Mouse (Mus musculus) heart, postnatal 25 days (tissue): ENCODE results near the gene Nup107. TPM values are rescaled to one million over a fixed set of nuclear protein-coding genes. Genes with fewer than 3 reads are reported as not detected.
"Not testable (repeated sequence)": the region's sequence is repeated elsewhere in the genome, so short reads cannot be mapped to it uniquely, and the experiment has no call there.

Experiments used
- DNase-seq: peaks from one replicate; pipeline ENCODE4 v3.0.0; 2022; ENCODE audit warnings: low spot score
- intact Hi-C: fragments of 180-260 bp; cut with DNase I; formaldehyde crosslinking; loops from one replicate; pipeline ENCODE4 v1.15.1; 2025
- total RNA-seq, 2 experiments: library from RNA; stranded (reverse); gene quantifications; 2 replicates each; pipeline ENCODE4 v1.2.3; 2021

Nup107 gene
- total RNA-seq, 2 experiments from 2014 or later, result 7.3 to 8.6 TPM

DNA sequence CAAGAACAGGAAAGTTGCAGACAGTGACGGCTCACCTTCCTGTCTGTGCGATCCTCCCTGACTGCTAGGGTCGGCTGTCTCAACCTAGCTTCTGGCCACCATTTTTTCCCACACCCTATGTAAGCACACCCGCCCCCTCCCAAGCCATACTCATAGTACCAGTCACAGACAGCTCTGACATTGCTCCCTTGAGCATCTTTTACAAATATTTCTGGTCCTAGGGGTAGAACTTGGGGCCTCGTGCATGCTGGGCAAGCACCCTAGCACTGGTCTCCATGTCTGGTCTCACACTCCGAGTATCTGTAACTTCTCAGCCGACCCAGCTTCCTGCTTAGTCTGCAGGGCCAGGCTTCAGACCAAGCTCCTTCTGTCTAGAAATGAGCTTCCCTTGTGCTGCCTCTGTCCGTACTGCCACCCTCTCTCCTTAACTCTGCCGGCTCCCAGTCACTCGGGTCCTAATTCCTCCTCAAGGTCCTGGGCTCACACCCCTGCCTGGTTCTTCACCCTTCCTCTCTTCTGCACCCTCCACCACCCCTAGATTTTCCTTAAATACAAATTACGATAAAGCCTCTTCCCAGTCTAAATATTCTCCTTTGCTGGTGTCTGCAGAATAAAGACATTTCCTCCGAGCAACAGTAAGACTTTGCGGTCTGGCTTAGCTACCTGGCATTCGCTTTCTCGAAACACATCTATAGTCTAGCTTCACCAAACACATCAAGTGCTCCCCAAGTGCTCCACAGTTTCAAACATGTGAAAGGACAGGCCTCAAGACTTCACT lies 50.6 kb downstream of the Nup107 start:
- DNase-seq, result no peak
- intact Hi-C loops, result no loop called here

DNA sequence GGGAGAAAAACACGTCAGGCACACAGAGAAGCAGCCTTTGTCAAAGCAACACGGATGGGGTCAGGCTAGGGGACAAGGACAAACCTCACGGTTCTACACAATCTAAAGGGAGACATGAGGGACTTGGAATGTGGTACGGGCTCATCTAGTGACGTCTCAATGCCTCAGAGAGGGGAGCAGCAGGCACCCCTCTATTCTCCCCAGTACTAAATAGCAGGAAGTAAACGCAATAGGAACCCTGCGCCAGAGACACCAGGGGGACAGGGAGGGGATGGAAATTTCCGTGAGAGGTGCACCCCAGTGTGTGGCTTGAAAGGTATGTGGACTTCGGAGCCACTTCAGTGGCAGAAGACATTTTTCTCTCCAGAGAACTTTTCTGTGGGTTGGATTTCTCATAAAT lies 51.6 kb downstream of the Nup107 start:
- intact Hi-C loops, result no loop called here
- DNase-seq, result no peak

DNA sequence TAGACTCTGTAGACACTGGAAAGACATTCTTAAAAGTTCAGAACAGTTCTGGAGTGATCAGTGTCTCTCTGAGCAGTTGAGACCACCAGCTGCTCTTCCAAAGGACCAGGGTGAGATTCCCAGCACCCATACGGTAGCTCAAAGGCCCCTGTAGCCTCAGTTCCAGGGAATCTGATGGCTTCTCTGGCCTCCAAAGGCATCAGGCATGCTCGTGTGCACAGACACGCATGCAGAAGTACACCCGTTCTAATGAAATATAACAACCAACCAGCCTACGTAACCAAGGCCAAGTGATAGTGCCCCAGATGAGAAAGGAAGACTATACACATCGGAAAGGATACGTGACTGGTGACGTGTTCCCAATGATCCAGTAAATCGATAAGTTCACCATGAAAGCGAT lies 52.3 kb downstream of the Nup107 start:
- intact Hi-C loops, result no loop called here
- DNase-seq, result no peak

DNA sequence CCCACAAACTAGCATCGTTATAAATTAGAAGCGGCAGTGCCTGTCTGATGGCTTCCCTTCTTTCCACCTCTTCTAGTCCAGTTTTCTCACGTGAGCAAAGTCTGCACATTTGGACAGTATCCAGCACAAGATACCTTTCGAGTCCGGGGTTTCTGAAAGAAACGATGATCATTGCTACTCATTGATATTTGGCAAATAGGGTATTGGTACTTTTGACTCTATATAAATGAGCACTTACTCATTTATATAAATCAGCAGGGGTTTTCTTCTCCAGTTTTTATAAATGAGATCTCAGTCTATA lies 52.9 kb downstream of the Nup107 start:
- DNase-seq, result no peak
- intact Hi-C loops, result no loop called here

DNA sequence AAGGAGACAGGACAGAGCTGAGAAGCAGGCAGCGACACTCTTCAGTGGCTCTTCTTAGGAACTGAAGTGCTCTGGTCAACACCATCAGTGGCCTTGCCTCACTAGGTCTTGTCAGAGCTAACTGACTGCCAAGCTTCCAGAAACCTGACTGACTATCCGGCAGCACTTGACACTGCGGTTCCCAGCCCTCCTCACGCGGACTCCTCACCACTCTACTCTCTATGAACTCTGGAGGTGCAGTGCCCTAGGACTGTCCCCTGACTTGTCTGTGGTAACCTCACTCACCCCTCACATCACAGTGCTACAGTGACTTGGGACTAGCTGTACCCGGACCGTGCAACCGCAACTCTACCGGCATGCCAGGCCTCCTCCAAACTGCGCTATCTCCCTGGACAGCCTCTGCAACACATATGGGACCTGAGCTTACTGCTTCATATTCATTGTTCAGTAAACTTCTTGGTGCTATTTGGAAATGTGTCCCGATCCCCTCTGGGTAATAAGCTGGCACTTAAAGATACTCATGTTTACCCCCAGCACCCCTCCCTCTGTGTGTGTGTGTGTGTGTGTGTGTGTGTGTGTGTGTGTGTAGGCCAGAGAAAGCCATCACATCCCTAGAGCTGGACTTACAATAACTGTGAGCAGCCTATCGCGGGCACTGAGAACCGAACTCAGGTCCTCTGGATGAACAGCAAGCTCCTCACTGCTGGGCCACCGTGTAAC lies 53.4 kb downstream of the Nup107 start:
- intact Hi-C loops, result no loop called here

DNA sequence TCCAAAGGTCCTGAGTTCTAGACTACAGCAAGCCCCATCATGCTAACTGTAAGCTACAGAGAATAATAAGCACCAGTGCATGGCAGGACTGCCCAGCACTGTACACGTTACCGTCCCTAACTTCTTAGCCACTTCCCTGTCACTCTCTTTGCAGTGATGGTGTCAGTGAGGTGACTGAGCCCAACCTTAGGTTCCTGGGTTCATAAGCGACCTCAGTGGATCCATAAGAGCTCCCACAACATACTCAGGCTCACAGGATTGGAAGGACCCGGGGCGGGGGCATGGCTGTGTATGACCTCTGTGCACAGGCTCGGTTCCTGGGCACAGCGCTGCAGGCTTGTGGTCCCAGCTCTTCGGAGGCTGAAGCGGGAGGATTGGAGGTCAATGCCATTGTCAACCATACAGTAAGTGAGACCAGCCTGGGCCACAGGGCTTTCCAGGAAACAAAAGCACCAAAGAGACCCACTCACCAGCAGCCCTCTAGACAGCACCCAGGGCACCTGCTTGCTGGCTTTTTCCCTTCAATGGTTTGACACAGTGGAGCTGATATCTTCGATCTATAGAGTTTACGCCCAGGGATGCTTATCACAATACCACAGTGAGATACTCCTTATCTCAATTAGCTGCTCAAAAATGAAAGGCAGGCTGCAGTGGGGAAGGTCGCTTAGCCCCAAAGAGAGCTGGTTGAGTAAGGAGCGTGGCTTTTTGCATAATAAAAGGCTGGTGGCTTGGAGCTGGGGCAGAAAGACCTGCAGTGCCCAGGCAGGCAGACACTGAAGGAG lies 54.2 kb downstream of the Nup107 start:
- intact Hi-C loops, result no loop called here
- no peak for DNase-seq

More for the DNA sequence above, 53.4 kb downstream of the Nup107 start:
- no peak for DNase-seq

DNA sequence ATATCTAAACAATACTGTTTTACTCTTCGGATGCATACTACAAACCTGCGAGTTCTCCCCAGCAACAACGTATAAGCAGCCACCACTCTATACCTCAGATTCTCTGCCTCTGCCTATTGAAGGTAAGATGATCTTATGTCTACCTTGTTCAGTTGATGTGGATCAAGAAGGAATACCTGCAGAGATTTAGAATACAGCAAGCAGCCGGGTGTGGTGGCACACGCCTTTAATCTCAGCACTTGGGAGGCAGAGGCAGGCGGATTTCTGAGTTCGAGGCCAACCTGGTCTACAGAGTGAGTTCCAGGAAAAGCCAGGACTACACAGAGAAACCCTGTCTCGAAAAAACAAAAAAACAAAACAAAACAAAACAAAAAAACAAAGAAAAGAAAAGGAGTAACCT lies 55.0 kb downstream of the Nup107 start:
- intact Hi-C loops, DNase-seq: not testable (repeated sequence)

DNA sequence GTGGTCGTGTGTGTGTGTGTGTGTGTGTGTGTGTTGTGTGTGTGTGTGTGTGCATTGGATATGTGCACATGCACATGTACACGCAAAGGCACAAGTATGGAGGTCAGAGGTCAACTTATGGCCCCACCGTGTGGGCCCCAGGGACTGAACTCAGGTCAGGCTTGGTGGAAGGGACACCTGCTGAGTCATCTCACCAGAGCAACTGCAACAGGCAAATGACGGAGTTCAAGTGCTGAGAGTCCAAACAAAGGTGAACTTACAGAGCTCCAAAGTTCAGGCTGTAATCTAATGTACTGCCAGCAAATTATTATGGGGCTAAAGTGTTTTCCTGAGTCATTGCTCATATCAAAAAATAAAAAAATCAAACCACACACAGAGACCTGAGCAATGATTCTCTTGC lies 55.4 kb downstream of the Nup107 start:
- DNase-seq, result no peak
- intact Hi-C loops, result no loop called here

DNA sequence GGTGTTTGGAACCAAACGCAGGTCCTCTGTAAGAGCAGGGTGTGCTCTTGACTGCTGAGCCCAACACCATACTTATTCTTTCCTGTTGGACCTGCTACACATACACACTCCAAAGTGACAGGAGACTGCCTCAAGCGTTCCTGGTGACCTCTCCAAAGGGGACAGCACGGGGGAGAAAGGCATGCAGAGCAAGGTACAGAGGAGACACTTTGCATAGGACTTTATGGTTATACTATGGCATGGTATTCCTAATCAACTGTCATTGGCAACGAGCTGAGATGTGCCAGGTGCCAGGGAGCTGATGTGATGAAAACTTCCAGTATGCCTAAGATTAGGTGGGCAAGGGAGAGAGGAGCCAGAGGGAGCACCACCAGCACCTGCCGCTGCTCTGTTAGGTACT lies 55.9 kb downstream of the Nup107 start:
- no peak for DNase-seq
- intact Hi-C loops, result no loop called here

DNA sequence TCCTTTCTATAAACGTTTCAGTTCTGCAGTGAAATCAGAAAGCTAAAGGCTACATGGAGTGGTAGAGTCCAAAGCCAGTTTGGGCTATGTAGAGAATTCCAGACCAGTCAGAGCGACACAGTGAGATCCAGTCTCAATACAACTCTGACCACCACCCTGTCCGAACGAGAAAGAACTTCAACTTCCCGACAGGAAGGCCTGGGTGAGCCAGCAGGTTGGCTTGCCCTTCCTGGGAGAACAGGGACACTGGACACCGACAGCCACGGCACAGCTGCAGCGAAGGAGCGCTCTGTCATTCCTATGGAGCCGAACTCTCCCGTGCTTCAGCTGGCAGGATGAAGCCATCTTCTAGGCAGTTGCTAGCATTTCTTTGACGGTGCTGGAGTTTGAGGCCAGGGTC lies 57.1 kb downstream of the Nup107 start:
- intact Hi-C loops, result not testable (repeated sequence)

DNA sequence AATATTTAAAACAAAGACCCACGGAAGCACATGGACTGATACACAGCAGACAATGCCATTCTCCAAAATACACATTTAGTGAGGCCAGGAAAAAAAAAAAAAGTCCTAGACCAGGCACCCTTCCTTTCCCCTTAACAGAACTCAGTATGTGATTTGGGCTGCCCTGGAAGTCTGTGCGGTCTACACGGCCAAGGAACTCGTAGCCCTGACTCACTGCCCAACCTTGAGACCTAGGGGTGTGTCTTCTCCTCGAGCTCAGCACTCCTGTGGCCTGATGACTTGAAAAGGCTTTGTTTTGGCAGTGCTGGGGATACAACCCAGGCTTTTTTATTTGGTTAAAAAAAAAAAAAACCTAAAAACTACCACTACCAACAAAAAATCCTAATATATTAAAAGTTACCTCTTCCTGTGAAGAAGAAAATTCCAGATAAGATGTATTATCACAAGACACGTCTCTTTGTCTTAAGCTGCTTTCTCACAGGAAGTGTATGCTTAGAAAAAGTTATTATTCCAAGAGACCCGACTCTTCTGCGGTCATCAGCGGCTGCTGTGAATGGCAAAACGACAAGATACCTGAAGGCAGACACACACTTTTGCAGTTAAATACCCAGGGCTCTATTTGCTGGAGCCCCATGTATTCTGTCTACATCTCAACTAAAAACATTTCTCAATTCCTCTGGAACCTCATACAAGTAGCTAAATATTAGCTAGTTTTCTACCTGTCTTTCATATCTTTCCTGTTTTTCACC lies 58.2 kb downstream of the Nup107 start:
- intact Hi-C loops, DNase-seq: not testable (repeated sequence)

More for the DNA sequence above, 57.1 kb downstream of the Nup107 start:
- DNase-seq, result not testable (repeated sequence)

DNA sequence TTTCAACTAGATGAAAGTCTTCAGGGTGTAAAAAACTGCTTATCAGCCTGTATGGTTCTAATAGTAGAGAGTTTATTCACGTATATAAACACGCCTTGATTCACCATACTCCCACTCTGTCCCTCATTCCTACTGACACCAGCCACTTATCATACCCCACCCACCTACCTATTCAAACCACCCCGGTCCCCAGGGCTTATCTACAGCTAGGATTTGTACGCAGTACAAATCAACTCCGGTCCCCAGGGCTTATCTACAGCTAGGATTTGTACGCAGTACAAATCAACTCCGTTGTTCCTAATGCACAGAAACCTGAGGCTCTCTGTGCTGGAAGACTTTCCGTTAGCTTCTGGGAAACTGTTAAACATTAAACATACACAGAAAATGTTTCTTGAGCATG lies 58.9 kb downstream of the Nup107 start:
- intact Hi-C loops, result not testable (repeated sequence)

DNA sequence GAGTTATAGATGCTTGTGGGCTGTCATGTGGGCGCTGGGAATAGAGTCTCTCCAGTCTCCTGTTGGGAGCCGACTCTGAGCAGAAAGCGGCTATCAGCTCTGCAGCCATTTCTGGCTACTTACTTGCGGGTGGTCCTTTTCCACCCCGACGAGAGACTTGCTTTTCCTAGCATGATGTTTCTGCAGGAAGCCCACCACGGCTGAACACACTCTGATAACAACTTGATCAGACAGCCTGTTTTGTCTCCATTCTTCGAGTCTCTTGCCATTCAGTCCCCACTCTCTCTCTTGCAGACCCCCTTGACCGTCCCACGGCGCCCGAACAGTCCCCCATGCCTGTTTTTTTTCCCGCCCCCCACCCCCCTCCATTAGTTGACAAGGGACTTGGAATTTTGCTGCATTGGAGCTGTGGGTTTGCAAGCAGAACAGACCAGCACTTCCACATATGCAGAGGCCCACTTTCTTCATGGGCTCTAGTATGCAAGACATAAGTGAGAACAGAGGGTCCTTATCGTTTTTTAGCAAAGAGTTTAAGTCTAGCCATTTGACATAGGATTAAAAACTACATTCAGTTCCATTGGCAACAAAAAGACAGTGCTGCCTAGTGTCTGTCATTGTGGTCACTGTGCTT lies 59.4 kb downstream of the Nup107 start:
- intact Hi-C loops, result no loop called here
- DNase-seq, result no peak

More for the DNA sequence above, 58.9 kb downstream of the Nup107 start:
- not testable (repeated sequence) for DNase-seq

DNA sequence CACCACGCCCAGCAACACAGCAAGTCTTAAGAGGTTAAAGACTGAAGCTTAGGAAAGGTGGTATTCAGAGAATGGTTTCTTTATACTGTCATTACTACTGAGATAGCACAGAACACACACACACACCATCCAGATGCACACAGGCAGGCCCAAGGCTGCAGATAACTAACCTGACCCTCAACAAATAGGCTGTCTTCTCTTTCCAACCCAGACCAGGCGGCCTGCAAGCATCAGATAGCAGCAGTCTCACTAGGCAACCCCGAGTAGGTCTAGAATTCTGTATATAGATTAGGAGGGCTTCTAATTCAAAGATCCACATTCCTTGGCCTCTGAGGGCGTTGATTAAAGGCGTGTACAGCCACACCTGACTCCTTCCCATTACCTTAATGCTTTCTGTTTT lies 60.3 kb downstream of the Nup107 start:
- DNase-seq, result no peak
- intact Hi-C loops, result no loop called here

DNA sequence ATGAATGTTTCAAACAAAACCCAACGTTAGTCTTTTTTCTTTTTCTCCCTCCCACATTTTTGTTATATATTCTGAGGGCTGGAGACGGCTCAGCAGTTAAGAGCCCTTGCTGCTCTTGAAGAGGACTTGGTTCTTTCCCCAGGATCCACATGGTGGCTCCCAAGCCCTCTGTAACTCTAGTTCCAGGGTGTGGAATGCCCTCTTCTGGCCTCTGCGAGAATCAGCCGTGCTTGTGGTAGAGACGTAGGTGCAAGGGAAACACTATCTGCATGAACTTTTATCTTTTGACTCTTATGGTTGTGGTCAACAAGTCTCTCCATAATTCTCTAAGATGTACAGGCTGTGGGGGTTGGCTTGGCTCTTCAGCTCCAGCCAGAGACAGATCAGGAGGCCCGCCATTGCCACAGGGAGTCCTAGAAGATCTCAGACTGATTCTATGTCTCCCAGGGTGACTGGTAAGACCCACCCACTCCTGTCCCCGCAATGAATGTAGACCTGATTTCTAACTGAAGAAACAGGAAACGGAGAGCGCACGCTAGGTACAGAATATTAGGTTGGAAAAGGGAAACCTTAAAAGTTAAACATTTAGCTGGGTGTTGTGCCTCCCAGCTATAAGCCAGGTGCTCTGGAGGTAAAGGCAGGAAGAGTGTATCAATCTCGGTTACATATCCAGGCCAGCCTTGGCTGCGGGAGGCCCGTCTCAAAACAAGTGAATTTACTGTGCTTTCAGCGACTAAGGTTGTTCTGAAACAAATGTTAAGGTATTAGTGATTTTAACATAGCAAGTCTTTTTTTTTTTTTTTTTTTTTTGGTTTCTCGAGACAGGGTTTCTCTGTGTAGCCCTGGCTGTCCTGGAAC lies 61.0 kb downstream of the Nup107 start:
- DNase-seq, result no peak
- intact Hi-C loops, result loop anchor here (1.0 kb wide), 1 partner anchor 379 kb away; no protein-coding TSS in a partner anchor

DNA sequence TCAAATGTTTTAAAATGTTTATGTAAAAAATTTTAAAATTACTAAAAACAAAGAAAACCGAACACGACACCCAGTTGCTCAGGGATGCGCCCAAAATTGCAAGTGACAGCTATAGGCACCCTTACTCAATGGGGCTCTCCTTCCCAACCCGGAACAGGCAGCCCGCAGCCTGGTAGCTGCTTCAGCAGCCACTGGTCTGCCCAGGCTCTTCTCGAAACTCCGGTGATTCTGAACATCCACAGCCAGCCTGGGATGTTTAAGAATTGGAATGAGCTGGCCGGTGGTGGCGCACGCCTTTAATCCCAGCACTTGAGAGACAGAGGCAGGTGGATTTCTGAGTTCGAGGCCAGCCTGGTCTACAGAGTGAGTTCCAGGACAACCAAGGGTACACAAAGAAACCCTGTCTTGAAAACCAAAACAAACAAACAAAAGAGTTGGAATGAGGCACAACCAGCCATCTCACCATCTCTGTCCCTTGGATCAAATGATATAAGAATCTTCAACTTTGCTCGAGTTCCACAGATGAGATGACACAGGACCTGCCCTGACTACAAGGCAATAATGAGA lies 61.8 kb downstream of the Nup107 start:
- no peak for DNase-seq
- intact Hi-C loops, result loop anchor here (1.0 kb wide), 1 partner anchor 380 kb away; no protein-coding TSS in a partner anchor

DNA sequence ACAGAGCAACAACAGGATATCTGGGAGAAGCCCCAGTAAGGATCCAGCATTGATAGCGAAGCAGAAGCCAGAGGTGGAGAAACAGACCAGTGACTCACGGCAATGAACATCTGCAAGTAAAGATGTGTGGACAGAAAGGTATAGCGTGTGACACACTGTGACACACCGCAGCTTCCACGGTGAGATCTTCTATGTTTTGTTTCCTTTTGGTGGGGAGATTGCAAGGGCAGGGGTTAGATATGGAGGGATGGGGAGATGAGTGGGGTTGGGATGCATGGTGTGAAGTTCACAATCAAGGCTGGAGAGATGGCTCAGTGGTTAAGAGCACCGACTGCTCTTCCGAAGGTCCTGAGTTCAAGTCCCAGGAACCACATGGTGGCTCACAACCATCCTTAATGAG lies 62.4 kb downstream of the Nup107 start:
- no peak for DNase-seq
- intact Hi-C loops, result no loop called here

DNA sequence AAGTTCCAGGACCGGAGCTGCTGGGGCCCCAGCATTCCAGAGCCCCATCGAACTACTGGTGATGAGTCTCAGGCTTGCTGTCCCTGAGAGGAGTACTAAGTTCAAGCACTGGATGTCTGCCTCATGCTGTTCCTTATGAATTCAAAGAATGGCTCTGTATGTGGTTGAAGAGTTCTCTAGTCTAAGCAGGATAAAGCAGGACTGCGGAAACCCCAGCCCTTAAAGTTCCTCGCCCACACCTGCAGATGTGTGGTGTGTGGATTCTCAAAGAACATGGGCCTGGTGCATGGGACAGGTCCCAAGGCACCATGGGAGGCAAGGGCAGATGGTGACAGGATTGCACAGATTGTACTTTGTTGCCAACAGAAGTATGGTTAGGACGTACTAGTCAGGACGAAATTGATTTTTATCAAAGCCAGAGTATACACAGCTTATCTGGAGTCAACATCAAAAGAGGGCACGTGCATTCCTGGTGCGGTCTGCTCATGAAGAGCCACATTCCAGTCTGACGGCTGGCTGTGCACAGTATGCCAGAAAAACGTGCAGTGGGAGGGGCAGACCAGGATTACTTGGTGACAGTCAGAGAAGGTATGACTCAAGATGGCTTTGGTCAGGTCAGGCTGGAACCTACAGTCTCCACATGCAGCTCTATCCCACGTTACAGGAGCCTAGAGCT lies 63.2 kb downstream of the Nup107 start:
- intact Hi-C loops, result no loop called here

More for the DNA sequence above, 63.2 kb downstream of the Nup107 start:
- DNase-seq, result no peak
